Mouse (Mus musculus) cortical plate, adult 2 months (tissue): ENCODE data around the gene Lef1.
A peak's percentile ranks its signal among the peaks of the same experiment; 100 is the strongest.

Experiments
- CTCF ChIP-seq: fragments of 200-500 bp; IDR thresholded peaks from 2 replicates; pipeline ENCODE4 v1.5.1; 2011; ENCODE audit warnings: mild to moderate bottlenecking, control low read depth, low read length; ENCODE audit not compliant: insufficient read depth; ENCODE audit errors: extremely low read depth
- POLR2A ChIP-seq: fragments of 200-500 bp; IDR thresholded peaks from 2 replicates; pipeline ENCODE4 v1.6.1; 2011; ENCODE audit warnings: mild to moderate bottlenecking, low read length, control low read depth; ENCODE audit not compliant: insufficient read depth; ENCODE audit errors: extremely low read depth

- TF ChIP-seq POLR2A, result no peak
- peak; percentile 50 for TF ChIP-seq CTCF
Observed at GRCm38 (mm10) chr3:131214841-131215240, 104.6 kb downstream of the Lef1 start.
